In the genomic region with DNA sequence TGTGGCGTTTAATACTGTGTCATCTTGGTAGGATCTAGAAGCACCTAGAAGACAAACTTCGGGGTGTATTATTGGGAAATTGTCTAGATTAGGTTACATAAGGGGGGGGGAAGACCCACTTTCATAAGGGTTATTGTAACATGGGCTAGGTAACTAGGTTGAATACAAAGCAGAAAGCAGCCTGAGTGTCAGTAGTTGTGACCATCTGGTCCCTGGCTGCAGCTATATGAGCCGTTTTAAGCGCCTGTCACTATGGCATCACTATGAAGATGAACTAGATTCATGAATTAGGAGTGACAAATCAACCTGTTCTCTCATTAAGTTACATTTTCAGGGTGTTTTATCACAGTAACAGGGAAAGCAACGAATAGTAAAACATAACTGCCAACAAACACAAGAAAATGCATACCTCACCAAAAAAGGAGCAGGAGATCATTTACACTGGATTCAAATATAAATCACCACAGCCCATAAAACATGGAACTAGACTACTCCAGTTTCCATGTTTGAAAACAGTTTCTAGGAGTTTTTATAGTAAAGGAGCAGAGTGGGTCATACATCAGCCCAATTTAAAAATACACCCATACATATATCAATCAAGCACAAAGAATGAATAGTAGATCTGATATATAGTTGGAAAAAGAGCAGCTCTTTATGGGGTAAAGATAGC, we compare ENCODE assay signal across 17 mouse cellular contexts.
"Had no signal": no experiment of that assay in that cellular context is flagged by ENCODE, and none has a peak within 500 bp of the region (broad histone marks: within the 10 kb centered on the region; RNA-seq: fewer than 3 reads in every experiment).

No protein-coding gene starts in this region.

- H3K27ac ChIP-seq: lung, embryonic 15.5 days; macrophage; midbrain, embryonic 13.5 days; midbrain, embryonic 15.5 days; neural tube, embryonic 12.5 days; stomach, embryonic 15.5 days; stomach, postnatal 0 days had no signal

- H3K4me3 ChIP-seq: lung, embryonic 15.5 days; megakaryocyte, embryonic 14.5 days; midbrain, embryonic 13.5 days; midbrain, embryonic 15.5 days; neural tube, embryonic 12.5 days; stomach, embryonic 15.5 days had no signal

- DNase-seq: lung, adult 2 months; lung, postnatal 14 days; lung, postnatal 36 days; right cerebral cortex, postnatal 14 days; thymus, adult 2 months; thymus, postnatal 25 days; thymus, postnatal 4 days had no signal

- H3K36me3 ChIP-seq: lung, embryonic 15.5 days; midbrain, embryonic 13.5 days; midbrain, embryonic 15.5 days; neural tube, embryonic 12.5 days; stomach, embryonic 15.5 days had no signal

- H3K4me2 ChIP-seq: lung, embryonic 15.5 days; midbrain, embryonic 11.5 days; midbrain, embryonic 13.5 days; midbrain, embryonic 15.5 days; neural tube, embryonic 12.5 days; stomach, embryonic 15.5 days had no signal

- H3K9ac ChIP-seq: lung, embryonic 15.5 days; midbrain, embryonic 13.5 days; midbrain, embryonic 15.5 days; neural tube, embryonic 12.5 days; stomach, embryonic 15.5 days had no signal

- ATAC-seq: lung, postnatal 0 days; midbrain, embryonic 13.5 days; midbrain, embryonic 15.5 days had no signal

- H3K9me3 ChIP-seq: lung, embryonic 15.5 days; megakaryocyte, embryonic 14.5 days; midbrain, embryonic 13.5 days; midbrain, embryonic 15.5 days; neural tube, embryonic 12.5 days; stomach, embryonic 15.5 days had no signal

- H3K4me1 ChIP-seq: lung, embryonic 15.5 days; megakaryocyte, embryonic 14.5 days; midbrain, embryonic 13.5 days; midbrain, embryonic 15.5 days; neural tube, embryonic 12.5 days; stomach, embryonic 15.5 days had no signal

- H3K27me3 ChIP-seq: lung, embryonic 15.5 days; megakaryocyte, embryonic 14.5 days; midbrain, embryonic 15.5 days; neural tube, embryonic 12.5 days; stomach, embryonic 15.5 days had no signal
